Mouse (Mus musculus): Measurements from ENCODE around the gene Mrgpra2b. TPM values are rescaled to one million over a fixed set of nuclear protein-coding genes. Genes with fewer than 3 reads are reported as not detected.

Gene Mrgpra2b
- not detected for polyA plus RNA-seq (2017; shearing (Covaris generic))

DNA sequence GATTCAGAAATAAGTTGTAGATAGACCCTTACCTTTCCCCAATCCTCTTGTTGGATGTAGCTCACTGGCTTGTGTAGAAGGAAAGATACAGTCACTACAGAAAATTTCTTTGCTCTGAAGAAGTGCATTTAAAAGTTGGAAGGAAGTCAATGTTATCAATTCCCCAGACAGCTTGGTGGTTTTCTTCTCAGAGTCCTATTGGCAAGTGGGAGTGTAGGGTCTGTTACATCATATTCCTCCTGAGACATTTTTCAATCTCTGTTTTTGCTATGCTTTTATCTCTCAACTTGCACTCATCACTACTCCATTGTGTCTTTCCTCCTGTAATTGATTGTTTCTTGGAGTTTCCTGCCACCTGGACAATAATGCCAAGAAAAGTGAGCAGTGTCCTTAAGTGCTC lies at the start of gene Mrgpra2b:
Mrgpra2b (minus strand) TSS at position 101 of the 400 bp plus-strand sequence.

DNA sequence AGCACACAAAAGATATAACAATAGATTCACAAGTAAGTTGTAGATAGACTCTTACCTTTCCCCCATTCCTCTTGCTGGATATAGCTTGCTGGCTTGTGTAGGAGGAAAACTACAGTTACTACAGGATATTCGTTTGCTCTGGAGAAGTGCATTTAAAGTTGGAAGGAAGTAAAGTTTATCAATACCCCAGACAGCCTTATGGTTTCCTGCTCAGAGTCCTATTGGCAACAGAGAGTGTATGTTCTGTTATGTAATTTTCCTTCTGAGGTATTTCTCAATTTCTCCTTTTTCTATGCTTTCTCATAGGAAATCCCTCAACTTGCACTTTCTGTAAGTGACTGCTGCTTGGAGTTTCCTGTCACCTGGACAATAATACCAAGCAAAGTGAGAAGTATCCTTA lies 76.6 kb downstream of the Mrgpra2b start, which contains the start of gene Mrgpra2a:
Mrgpra2a (minus strand) TSS at position 125 of the 400 bp plus-strand sequence.

Other genes starting within 250 kb of the Mrgpra2b start
- gene Mrgpra1, start 174.6 kb downstream of the Mrgpra2b start, polyA plus RNA-seq (2017; shearing (Covaris generic)): not detected
- not detected for gene Mrgpra2a, start 76.7 kb downstream of the Mrgpra2b start, polyA plus RNA-seq (2017; shearing (Covaris generic))
- gene Mrgpra3, start 72.5 kb upstream of the Mrgpra2b start, polyA plus RNA-seq (2017; shearing (Covaris generic)): not detected